Mouse (Mus musculus) hindlimb bud, embryonic 11.5 days (tissue): ENCODE data around the gene Zfyve26.
"Not testable (repeated sequence)": the region's sequence is repeated elsewhere in the genome, so short reads cannot be mapped to it uniquely, and the experiment has no call there.

Experiments
- DNase-seq: peaks from one replicate; pipeline ENCODE4 v3.0.0-alpha.2; 2012; ENCODE audit warnings: low read depth, low spot score; ENCODE audit errors: extremely low spot score

Gene Zfyve26

GRCm38 (mm10) chr12:79261035-79261434, 35.1 kb downstream of the Zfyve26 start:
- DNase-seq: no peak

GRCm38 (mm10) chr12:79260154-79260553, 36.0 kb downstream of the Zfyve26 start:
- no peak for DNase-seq

- no peak for DNase-seq
Observed at GRCm38 (mm10) chr12:79254975-79255374, 41.1 kb downstream of the Zfyve26 start.

- no peak for DNase-seq
Observed at GRCm38 (mm10) chr12:79253294-79254053, 42.6 kb downstream of the Zfyve26 start.

- no peak for DNase-seq
Observed at GRCm38 (mm10) chr12:79248110-79248509, 48.0 kb downstream of the Zfyve26 start.

- DNase-seq: no peak
Observed at GRCm38 (mm10) chr12:79242921-79243320, 53.2 kb downstream of the Zfyve26 start.

- no peak for DNase-seq
Observed at GRCm38 (mm10) chr12:79241985-79242384, 54.1 kb downstream of the Zfyve26 start.

GRCm38 (mm10) chr12:79235485-79236080, 60.5 kb downstream of the Zfyve26 start:
- DNase-seq: no peak

GRCm38 (mm10) chr12:79217511-79217910, 78.6 kb downstream of the Zfyve26 start:
- no peak for DNase-seq

GRCm38 (mm10) chr12:79211447-79211846, 84.7 kb downstream of the Zfyve26 start:
- DNase-seq: no peak

- no peak for DNase-seq
Observed at GRCm38 (mm10) chr12:79208703-79209464, 87.2 kb downstream of the Zfyve26 start, which contains the start of gene Rdh12. Rdh12 (plus strand) TSS chr12:79208914.

GRCm38 (mm10) chr12:79201882-79202281, 94.2 kb downstream of the Zfyve26 start:
- DNase-seq: no peak

- DNase-seq: no peak
Observed at GRCm38 (mm10) chr12:79197105-79197504, 99.0 kb downstream of the Zfyve26 start.

GRCm38 (mm10) chr12:79193441-79193840, 102.7 kb downstream of the Zfyve26 start:
- DNase-seq: peak; percentile 76

GRCm38 (mm10) chr12:79192193-79192592, 103.9 kb downstream of the Zfyve26 start, which contains the start of gene Rdh11:
Rdh11 (minus strand) TSS chr12:79192293.
- DNase-seq: no peak

GRCm38 (mm10) chr12:79191701-79192100, 104.4 kb downstream of the Zfyve26 start:
- DNase-seq: peak; percentile 73

GRCm38 (mm10) chr12:79190931-79191673, 105.0 kb downstream of the Zfyve26 start:
- DNase-seq: no peak

- not testable (repeated sequence) for DNase-seq
Observed at GRCm38 (mm10) chr12:79185160-79185559, 110.9 kb downstream of the Zfyve26 start.
